Mouse (Mus musculus) lung, adult 18-20 months (tissue): ENCODE measurements at regions not wholly inside any gene's neighbourhood (a gene's known extent, or its start where the extent isn't known, plus 50 kb on each side); places are given as distances from the start of the nearest gene placed in this dataset.
A peak's percentile ranks its signal among the peaks of the same experiment; 100 is the strongest.

ENCODE experiments used
- DNase-seq, 2 experiments: peaks; one replicate each; pipeline ENCODE4 v3.0.0; 2022; ENCODE audit warnings: mixed read lengths in 2 of 2

DNA sequence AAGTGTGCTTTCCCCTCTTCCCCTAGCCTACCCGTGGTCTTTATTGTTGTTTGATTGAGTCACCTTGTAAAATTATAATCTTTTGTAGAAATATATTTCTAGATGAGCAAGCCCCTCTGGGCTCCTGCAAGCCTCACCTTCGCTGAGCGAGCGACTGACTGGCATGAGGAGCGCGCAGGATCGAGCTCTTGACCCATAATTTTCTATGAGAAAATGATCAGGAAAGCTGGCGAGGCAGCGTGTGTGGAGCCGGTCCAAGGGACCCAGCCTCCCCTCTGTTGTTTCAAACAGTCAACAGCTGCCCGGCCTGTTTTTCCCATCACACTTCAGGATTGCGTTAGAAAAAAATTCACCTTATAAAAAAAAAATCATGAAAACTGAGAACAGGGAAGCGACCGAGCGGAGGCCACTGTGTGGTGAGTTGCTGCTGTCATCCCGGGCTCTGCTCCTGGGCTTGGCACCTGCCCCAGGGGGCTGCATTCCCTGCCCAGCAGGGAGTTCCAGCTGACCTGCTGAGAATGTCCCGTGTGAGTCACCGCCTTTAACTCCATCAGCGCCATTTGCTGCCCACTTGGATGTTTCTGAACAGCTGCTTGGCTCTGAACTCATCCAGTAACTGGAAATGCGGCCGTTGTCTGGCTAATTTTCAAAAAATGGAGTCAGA, 180.5 kb upstream of the Runx1 start:
- DNase-seq = peak; percentile 27 to 43

- DNase-seq = no peak
Observed at GRCm38 (mm10) chr16:93005470-93005869, 179.5 kb upstream of the Runx1 start.

DNA sequence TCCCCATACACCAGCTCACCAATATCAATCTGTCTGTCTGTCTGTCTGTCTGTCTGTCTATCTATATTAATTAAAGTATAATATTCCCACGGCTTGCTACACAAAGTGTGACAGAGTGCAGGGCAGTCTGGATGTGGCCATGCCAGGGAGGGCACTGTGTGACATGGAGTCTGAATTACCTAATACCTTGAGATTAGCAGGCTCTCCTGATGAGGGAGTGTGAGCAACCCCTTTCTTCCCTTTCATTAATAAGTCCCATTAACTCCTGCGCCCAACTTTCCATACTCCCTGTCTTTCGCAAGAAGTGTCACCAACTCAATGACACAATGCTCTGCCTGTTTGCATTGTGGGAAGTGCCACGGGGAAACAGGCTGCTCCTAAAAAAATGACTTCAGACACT, 177.9 kb upstream of the Runx1 start:
- peak in 1 of 2 experiments; percentile 16 for DNase-seq

DNA sequence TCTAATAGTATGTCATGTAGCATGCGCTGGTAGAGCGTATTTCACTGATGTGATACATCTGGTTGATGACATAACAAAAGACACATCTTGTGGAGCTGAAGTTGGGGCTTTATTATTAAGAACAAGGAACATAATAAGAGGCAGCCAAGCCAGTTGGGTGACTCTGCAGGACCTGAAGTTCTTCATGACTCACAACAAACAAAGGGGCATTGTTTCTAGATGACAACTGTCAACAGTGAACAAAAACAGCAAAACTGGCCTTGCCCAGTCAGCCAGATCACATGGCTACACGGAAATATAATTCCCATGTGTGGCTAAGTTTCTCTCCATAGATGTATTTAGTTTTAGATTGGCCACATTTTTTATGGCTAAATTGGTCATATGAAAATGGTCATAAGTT, 172.7 kb upstream of the Runx1 start:
- no peak for DNase-seq

- DNase-seq = no peak
Observed at GRCm38 (mm10) chr16:92997636-92998035, 171.7 kb upstream of the Runx1 start.

GRCm38 (mm10) chr16:92995993-92996350, 170.0 kb upstream of the Runx1 start:
- no peak for DNase-seq

GRCm38 (mm10) chr16:92995132-92995992, 169.4 kb upstream of the Runx1 start:
- DNase-seq = no peak

DNA sequence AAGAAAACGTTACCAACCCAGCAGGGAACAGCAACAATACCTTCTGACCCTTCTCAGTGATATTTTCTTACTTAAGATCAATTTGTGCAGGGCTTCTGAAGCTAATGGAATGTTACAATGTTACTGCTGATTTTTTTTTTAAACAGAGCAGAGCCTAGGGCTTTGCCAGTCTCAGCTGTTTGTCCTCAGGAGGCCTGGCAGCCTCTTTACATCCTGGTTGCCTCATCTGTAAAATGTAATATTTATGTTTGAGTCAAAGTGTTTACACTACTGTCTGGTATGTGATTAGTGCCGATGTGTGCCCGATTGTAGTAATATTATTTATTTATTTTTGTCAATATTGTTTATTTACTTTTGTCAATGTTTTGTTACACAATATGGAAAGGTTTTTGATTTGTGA, 166.9 kb upstream of the Runx1 start:
- no peak for DNase-seq

- DNase-seq = no peak
Observed at GRCm38 (mm10) chr16:92991405-92991804, 165.5 kb upstream of the Runx1 start.

DNA sequence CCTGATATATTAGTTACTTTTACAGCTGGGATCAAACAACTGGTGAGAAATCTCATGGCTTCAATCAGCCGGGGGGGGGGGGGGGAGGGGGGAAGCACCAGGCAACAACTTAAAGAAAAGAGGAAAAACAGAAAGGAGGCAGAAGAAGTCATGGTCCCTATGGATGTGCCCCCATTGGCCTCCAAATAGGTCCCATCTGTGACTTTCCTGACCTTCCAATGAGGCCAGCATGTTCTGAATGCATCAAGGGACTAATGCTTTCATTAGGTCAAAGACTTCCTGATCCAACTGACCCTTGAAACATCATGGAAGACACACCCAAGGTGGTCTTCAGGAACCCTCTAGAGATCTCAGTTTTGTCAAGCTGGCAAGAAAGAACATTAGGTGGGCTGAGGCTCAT, 162.5 kb upstream of the Runx1 start:
- no peak for DNase-seq

DNA sequence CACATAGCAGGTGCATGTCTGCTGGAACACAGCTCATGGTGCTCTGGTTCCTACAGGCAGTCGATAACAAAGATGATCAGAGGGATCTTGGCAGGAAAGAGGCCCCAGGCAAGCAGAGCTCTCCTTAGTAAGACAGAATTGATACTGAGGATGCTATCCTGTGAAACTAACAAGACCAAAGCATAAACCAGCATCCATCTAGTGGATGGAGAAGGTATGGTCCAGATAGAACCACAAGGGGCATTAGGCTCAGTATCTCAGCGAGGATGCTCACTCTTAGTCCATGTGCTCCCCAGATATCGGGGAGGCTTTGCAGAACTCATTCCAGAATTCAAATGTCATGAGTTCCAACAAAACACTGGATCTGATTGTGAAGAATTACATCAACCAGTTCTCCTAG, 162.1 kb upstream of the Runx1 start:
- DNase-seq = no peak

- DNase-seq = no peak
Observed at GRCm38 (mm10) chr16:92985768-92986167, 159.8 kb upstream of the Runx1 start.

GRCm38 (mm10) chr16:92982934-92983333, 157.0 kb upstream of the Runx1 start:
- no peak for DNase-seq

DNA sequence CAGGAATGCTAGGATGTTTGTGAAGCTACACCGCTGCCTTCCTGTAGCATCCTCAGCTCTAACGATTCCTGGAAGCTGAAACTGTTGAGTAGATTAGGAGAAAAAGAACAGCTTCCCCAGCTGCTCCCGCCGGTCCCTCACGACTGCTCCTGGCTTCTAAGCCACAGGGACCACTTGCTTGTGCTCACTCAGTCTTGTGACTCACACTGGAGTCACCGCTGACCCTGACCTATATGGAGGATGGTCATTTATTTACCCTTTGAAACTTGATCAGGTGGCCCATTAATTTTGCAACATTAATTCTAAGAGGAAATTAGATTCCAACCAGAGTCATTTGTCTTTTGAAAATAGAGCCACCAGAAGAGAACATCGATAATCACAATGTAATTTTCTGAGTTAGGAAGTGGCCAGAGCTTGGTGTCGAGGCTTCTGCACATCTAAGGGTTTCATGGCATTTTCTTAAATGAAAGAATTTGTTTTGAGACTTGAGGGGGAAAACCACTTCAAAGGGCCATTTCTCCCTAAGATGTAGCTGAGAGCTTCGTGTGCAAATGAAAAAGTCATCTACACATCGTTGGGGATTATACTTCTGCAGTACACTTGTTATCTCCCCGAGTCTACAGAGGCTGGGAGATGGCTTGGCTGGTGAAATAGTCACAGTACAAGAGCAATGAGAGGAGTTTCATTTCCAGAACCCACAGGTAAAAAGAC, 153.8 kb upstream of the Runx1 start:
- DNase-seq = no peak

DNA sequence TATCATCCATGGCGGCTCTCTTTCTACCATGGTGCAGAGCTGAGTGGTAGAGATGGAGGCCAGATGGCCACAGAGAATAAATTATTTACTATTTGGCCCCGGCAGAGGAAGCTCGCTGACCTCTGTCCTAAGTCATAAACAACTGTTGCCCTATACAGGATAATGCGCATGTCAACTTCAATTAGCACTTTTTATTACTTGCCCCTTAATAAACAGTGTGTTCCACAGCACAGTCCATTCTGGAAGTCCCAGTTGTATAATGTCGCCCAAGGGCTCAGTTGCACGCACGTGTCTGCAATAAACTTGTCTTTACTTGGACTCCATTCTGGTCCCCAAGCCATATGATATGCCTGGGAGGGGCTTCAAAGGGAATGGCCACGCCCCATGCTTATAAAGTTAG, 150.1 kb upstream of the Runx1 start:
- no peak for DNase-seq

GRCm38 (mm10) chr16:92975090-92975489, 149.1 kb upstream of the Runx1 start:
- no peak for DNase-seq

- DNase-seq = no peak
Observed at GRCm38 (mm10) chr16:92972681-92973080, 146.7 kb upstream of the Runx1 start.

GRCm38 (mm10) chr16:92971956-92972355, 146.0 kb upstream of the Runx1 start:
- DNase-seq = no peak

GRCm38 (mm10) chr16:92970587-92970986, 144.6 kb upstream of the Runx1 start:
- no peak for DNase-seq

GRCm38 (mm10) chr16:92969036-92969435, 143.1 kb upstream of the Runx1 start:
- no peak for DNase-seq

DNA sequence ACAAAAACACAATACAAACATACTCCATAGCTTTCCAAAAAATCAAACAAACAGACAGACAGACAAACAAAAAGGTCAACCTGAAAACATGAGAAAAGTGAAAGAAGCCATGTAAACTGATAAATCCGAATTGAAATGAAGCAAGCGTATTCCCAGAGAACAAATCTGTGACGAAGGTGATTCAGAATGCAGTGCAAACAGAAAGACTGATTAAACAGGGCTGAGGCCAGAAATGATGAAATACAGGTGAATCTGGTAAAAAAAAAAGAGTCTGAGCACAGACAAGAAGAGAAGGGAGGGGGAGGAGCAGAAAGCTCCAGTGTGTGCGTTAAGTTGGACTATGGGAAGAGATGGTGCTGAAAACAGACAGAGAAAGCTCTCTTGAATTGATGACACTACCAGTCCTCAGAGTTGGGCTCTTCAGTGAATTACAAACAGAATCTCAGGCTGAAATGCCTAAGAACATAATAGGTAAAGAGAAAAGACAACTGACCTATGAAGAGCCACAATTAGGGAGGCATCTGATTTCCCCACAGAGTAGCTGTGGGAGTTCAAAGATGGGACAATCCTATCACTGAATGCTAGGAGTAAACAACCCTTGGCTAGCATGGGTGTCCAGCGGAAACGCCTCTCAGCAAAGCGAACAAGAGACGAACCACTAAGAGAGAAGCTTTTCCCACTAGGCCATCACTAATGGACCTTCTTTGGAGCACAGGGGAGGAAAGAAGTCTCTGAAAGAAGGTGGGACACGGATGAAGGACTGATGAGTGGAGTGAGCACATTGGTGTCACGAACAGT, 140.3 kb upstream of the Runx1 start:
- no peak for DNase-seq

DNA sequence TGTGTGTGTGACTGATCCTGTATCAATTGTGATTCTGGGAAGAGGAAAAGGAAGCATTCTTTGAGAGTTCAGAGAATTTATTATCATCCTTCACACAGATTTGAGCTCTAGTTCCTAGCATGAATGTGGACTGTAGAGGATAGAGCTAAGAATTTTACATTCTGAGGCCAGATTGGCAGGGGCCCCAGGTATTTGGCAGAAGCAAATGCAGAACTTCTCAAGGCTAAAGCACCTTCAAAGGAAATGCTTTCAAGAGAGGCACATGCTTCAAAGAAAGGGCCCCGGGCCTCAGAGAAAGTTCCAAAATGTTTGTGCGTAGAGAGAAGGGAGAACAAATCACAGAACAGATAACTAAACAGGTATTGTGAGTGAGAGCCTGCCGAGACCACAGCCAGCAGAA, 139.7 kb upstream of the Runx1 start:
- DNase-seq = no peak

- no peak for DNase-seq
Observed at GRCm38 (mm10) chr16:92963582-92963981, 137.6 kb upstream of the Runx1 start.
